Mouse (Mus musculus) kidney, postnatal 0 days (tissue): ENCODE results near the gene Sim2. TPM values are rescaled to one million over a fixed set of nuclear protein-coding genes. Genes with fewer than 3 reads are reported as not detected.

Experiments
- ATAC-seq: fragments of 200-750 bp; cut with Nextera tagmentation; replicated peaks from 2 replicates; pipeline ENCODE4 v1.8.0; 2017; ENCODE audit warnings: low read depth, moderate number of reproducible peaks, moderate TSS enrichment, moderate library complexity; ENCODE audit not compliant: low FRiP score
- DNase-seq: peaks from one replicate; pipeline ENCODE4 v3.0.0-alpha.2; 2016; ENCODE audit warnings: low spot score
- H3K27ac ChIP-seq: fragments of 300-500 bp; sonication (generic); 2 replicates; pipeline ENCODE4 v1.5.1; 2014; ENCODE audit warnings: mild to moderate bottlenecking
- H3K27me3 ChIP-seq: fragments of 300-500 bp; sonication (generic); 2 replicates; pipeline ENCODE4 v1.6.1; 2014; ENCODE audit warnings: low read length, mixed read lengths; ENCODE audit not compliant: insufficient read depth
- H3K36me3 ChIP-seq: fragments of 300-500 bp; sonication (generic); 2 replicates; pipeline ENCODE4 v1.6.1; 2014; ENCODE audit warnings: low read length, mixed read lengths; ENCODE audit not compliant: insufficient read depth
- H3K4me1 ChIP-seq: fragments of 300-500 bp; sonication (generic); replicated peaks from 2 replicates; pipeline ENCODE4 v1.6.1; 2014; ENCODE audit warnings: antibody characterized with exemption, low read length, mixed read lengths; ENCODE audit not compliant: insufficient read depth
- H3K4me2 ChIP-seq: fragments of 300-500 bp; sonication (generic); 2 replicates; pipeline ENCODE4 v1.6.1; 2014; ENCODE audit warnings: mild to moderate bottlenecking, low read length, moderate library complexity, mixed read lengths
- H3K4me3 ChIP-seq: fragments of 300-500 bp; sonication (generic); replicated peaks from 2 replicates; pipeline ENCODE4 v1.5.1; 2014; ENCODE audit warnings: low read depth, low read length
- H3K9ac ChIP-seq: fragments of 300-500 bp; sonication (generic); 2 replicates; pipeline ENCODE4 v1.6.1; 2014; ENCODE audit warnings: low read depth, low read length
- H3K9me3 ChIP-seq: fragments of 300-500 bp; sonication (generic); replicated peaks from 2 replicates; pipeline ENCODE4 v1.6.1; 2016; ENCODE audit warnings: low read length, inconsistent platforms, mixed read lengths
- CTCF ChIP-seq: IDR thresholded peaks from 2 replicates; pipeline ENCODE4 v1.5.1; 2016; ENCODE audit warnings: antibody characterized with exemption, low read depth, mild to moderate bottlenecking, moderate library complexity
- WGBS: fragments of 180-500 bp; shearing (Covaris S2); extraction: QIAGEN DNeasy Blood & Tissue Kit; methylation state at CpG from one replicate; pipeline ENCODE4 v1.1.7; 2014; 5-methylcytosine and 5-hydroxymethylcytosine counted together
- microRNA-seq: library from miRNA; unstranded; fragments of <30 nt; microRNA quantifications from one replicate; pipeline ENCODE4, GENCODE M21; 2016
- polyA plus RNA-seq: library from polyadenylated mRNA; unstranded; fragments of >200 nt; fragmentation: Nextera tagmentation; extraction: Ambion mirVana; gene quantifications from 2 replicates; pipeline ENCODE4 v1.2.1, GENCODE M21; 2015

Sim2 gene
- polyA plus RNA-seq, 1 experiment from 2014 or later, result 3.0 TPM

GRCm38 (mm10) chr16:94168655-94169545 lies 84.2 kb downstream of the Sim2 start:
- no peak overlapping the region for H3K4me2 ChIP-seq
- peaks cover 8% of the 10 kb centered on the region; the same call in 1 of the 2 replicates for H3K4me1 ChIP-seq
- H3K9me3 ChIP-seq, result no peaks in the 10 kb centered on the region
- no peak overlapping the region for H3K27ac ChIP-seq
- no peak for TF ChIP-seq CTCF
- H3K27me3 ChIP-seq, result no peaks in the 10 kb centered on the region
- DNase-seq (no peak), ATAC-seq (no peak)
- 88% methylated on average over 16 of the region's 16 CpGs for WGBS
- H3K9ac ChIP-seq, result no peak overlapping the region
- no peak overlapping the region for H3K4me3 ChIP-seq
- no peaks in the 10 kb centered on the region for H3K36me3 ChIP-seq

GRCm38 (mm10) chr16:94170218-94170617 lies 85.5 kb downstream of the Sim2 start:
- no peaks in the 10 kb centered on the region for H3K4me1 ChIP-seq
- H3K27ac ChIP-seq, result no peak overlapping the region
- ATAC-seq (no peak), DNase-seq (no peak)
- no peaks in the 10 kb centered on the region for H3K27me3 ChIP-seq
- no peaks in the 10 kb centered on the region for H3K9me3 ChIP-seq
- WGBS, result 64% methylated on average over 4 of the region's 4 CpGs
- no peak for TF ChIP-seq CTCF
- no peak overlapping the region for H3K9ac ChIP-seq
- no peaks in the 10 kb centered on the region for H3K36me3 ChIP-seq
- no peak overlapping the region for H3K4me3 ChIP-seq
- H3K4me2 ChIP-seq, result no peak overlapping the region

- Histone ChIP-seq H3K36me3 (no peaks in the 10 kb centered on the region), H3K4me3 (no peak overlapping the region), H3K4me1 (no peaks in the 10 kb centered on the region), H3K27me3 (no peaks in the 10 kb centered on the region), H3K4me2 (no peak overlapping the region), H3K27ac (no peak overlapping the region), H3K9ac (no peak overlapping the region), H3K9me3 (no peaks in the 10 kb centered on the region)
- ATAC-seq (no peak), DNase-seq (no peak)
- no peak for TF ChIP-seq CTCF
- WGBS, result 85% methylated on average over 1 of the region's 1 CpGs
Measured at GRCm38 (mm10) chr16:94173361-94173760, 88.6 kb downstream of the Sim2 start.

- H3K4me2 ChIP-seq, result no peak overlapping the region
- no peak overlapping the region for H3K4me3 ChIP-seq
- H3K27me3 ChIP-seq, result no peaks in the 10 kb centered on the region
- no peak for TF ChIP-seq CTCF
- no peak for DNase-seq
- H3K9me3 ChIP-seq, result no peaks in the 10 kb centered on the region
- H3K4me1 ChIP-seq, result no peaks in the 10 kb centered on the region
- 71% methylated on average over 7 of the region's 7 CpGs for WGBS
- H3K36me3 ChIP-seq, result no peaks in the 10 kb centered on the region
- H3K27ac ChIP-seq, result no peak overlapping the region
- no peak for ATAC-seq
- no peak overlapping the region for H3K9ac ChIP-seq
Measured at GRCm38 (mm10) chr16:94175366-94175986, 90.7 kb downstream of the Sim2 start.

Small RNA genes within 50 kb of the gene (microRNA-seq; reads per million reads assigned to microRNA genes)
- gene Gm23062, result not detected

Other genes with a start within 250 kb of the Sim2 start
- gene Chaf1b, start 201.0 kb upstream of the Sim2 start, polyA plus RNA-seq, result 43.8 and 49.2 TPM in 2 replicates
- 0.74 and 0.95 TPM in 2 replicates for gene Cldn14, start 76.1 kb upstream of the Sim2 start, polyA plus RNA-seq
- gene Hlcs, start 228.6 kb downstream of the Sim2 start, polyA plus RNA-seq, result 5.0 and 5.9 TPM in 2 replicates
- 14.0 and 14.9 TPM in 2 replicates for gene Ripply3, start 243.5 kb downstream of the Sim2 start, polyA plus RNA-seq